Mouse (Mus musculus): ENCODE measurements around the gene Lif.
A peak's percentile ranks its signal among the peaks of the same experiment; 100 is the strongest.

Lif gene

DNA sequence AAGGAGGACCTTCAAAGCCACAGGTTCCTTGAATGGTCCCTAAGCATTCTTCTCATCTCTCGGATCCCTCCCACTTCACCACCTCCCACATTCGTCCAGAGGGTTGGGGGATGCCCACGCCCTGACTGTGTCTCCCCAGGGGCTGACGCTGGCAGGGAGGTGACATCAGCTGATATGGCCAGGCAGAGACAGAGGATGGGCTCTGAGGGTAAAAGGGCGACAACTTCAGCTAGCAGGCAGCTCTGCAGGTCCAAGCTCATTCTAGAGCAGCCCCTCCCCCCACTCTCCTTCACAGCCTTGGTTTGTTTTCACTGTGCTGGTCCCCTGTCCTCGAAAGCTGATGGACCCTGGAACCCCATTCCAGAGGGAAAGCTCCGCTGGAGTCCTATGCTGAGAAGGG is 41.3 kb downstream of the Lif start:
- no peak for DNase-seq (ENCODE audit: low spot score in 2 of 2)

DNA sequence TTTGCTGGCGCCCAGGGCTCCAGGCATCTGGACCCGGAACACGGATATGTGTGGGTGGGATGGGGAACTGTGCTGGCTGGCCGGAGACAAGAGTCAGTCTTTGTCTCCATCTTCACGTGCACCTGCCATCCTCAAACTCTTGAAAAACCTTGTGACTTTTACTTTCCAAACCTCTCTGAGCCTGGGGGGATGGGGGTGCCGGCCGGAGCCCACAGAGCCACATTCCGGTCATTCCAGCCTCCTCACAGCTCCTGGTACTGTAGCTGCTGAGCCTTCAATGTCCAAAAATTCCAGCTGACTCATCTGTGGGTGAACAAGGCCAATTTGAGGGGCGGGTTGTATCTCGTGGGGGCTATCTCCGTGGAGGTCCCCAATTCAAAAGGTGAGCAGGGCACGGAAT is 41.8 kb downstream of the Lif start:
- DNase-seq (ENCODE audit: low spot score in 2 of 2), result peak in 1 of 2 experiments; percentile 31

DNA sequence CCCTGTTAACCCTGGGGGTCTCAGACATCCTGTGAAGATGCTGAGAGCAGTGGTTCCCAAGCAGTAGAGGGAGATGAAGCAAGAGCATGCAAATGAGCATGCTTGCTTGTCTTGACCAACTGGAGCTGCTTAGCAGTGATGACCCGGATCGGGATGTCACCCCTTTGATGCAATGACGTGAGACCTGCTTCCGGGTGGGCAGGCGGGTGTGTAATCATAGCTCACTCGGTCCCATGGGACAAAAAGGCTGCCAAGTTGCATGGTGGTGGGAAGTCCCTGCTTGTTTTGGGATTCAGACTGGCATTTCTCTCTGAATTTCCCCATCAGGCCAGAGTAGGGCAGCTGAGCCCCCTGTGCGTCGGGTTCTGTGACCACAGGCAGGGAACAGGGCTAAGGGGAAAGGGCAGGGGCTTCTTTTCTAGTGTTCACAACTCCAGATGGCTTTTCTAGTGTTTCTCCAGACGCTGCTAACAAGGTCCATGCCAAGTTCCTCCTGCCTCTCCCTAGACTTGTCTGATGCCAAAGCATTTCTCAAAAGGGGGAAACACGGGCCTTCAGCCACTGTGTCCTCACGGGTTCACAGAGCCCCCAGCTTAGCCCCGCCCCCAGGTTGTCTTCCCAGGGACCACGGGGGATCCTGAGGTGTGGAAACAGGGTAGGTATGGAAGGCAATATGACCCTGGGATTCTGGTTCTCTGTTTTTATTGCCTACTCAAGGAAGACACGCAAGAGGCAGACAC is 42.5 kb downstream of the Lif start:
- DNase-seq (ENCODE audit: low spot score in 2 of 2), result peak; percentile 76 to 81

- peak in 1 of 2 experiments; percentile 44 for DNase-seq (ENCODE audit: low spot score in 2 of 2)
Observed at GRCm38 (mm10) chr11:4300683-4301082, 43.3 kb downstream of the Lif start.

DNA sequence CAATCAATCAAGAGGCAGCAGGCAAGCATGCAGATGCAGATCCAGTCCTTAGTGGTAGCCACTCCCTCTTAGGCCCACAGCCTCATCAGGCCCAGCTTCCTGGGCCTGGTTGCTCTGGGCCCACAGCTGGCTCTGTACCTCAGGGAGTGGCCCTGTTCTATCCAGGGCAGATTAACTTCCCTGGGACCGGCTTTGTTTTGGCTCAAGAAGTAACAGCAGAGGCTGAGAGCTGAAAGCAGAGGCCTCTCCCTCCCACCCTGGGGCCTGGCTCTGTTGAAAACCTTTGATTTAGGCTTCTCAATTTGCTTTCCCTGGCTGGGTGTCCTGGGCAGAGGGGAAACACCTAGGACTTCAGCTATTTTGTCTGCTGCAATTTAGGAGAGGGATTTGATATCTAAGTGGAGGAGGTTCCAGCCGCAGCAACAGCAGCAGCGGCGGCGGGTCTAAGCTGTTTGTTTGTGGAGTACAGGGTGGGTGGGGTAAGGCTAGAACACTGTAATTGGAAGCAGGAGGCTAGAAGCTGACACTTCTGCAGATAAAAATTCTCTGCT is 45.1 kb downstream of the Lif start:
- DNase-seq (ENCODE audit: low spot score in 2 of 2), result peak; percentile 63 to 70

DNA sequence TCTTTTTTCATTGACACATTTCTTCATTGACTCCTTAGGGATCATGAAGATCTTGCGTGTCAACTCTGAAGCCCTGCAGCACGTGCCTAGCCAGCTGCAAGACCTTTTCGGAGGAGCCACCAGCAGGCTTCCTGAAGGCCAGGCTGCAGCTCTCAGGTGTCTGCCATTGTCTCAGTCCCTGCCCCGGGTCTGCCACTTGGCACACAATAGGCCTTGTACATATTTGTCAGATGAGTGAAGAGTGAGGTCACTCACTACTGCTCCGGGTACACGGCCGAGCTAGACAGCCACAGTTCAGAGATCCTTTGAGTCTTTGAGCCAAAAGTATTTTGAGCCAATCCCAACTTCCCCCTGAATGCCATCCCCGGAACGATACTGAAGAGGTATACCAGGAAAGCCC is 45.7 kb downstream of the Lif start:
- peak in 1 of 2 experiments; percentile 59 for DNase-seq (ENCODE audit: low spot score in 2 of 2)

- no peak for DNase-seq (ENCODE audit: low spot score in 2 of 2)
Observed at GRCm38 (mm10) chr11:4304203-4304602, 46.8 kb downstream of the Lif start.

- no peak for DNase-seq (ENCODE audit: low spot score in 2 of 2)
Observed at GRCm38 (mm10) chr11:4305090-4305489, 47.7 kb downstream of the Lif start.

DNA sequence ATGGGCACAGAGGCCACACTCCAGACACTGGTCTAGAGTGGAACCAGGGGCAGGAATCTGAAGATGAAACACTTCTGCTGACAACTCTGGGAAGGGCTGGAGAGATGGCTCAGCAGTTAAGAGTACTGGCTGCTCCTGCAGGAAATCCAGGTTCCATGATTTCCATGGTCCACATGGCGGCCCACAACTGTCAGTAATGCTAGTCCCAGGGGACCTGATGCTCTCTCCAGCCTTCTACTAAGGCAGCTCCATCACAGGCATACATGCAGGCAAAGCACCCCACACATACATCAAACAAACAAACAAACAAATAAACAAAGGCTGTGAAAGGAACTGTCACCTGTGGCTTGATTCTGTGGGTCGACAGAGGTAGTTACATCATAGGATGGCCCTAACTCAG is 48.7 kb downstream of the Lif start:
- DNase-seq (ENCODE audit: low spot score in 2 of 2), result no peak

- peak in 1 of 2 experiments; percentile 41 for DNase-seq (ENCODE audit: low spot score in 2 of 2)
Observed at GRCm38 (mm10) chr11:4308060-4308513, 50.7 kb downstream of the Lif start.

DNA sequence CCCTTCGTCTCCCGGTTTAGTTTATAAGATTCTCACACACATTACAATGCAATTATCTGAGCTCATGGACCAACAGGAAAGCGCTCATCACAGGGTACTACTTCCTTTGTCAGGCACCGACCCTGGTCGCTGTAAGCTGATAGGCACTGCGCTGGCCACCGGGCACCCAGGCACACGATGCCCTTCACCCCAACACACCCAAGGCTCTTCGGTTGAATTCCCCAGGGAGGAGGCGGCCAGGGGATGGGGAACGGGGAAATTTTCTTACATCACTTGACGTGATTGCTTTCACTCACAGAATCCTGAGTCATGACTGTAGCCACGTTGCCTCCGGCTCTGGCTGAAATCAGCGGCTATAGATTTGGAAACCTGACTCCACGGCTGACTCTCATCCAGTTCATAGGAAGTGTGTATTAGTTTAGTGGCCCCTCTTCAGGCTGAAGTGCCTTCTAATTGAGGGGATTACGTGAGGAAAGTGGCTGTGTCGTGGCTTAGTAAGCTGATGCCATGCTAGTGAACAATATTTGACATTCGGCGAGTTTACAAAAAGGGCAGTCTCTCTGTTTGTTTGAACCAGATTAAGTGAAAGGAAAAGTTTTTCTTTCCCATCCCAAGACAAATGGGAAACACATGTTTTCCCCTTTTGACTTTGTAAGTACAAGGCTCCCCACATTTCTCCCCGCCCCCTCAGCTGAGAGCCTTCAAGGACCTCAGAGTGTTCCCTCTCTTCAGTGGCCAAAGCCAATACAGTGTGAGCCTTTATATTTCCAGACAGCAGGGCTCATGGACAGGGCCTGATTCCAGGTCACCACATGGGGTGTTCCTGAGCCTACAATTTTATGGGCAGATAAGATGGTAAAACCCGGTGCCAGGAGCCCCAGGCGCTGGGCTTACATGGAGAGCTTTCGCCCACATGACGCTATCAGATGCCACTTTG is 51.4 kb downstream of the Lif start:
- DNase-seq (ENCODE audit: low spot score in 2 of 2), result peak; percentile 30 to 60

DNA sequence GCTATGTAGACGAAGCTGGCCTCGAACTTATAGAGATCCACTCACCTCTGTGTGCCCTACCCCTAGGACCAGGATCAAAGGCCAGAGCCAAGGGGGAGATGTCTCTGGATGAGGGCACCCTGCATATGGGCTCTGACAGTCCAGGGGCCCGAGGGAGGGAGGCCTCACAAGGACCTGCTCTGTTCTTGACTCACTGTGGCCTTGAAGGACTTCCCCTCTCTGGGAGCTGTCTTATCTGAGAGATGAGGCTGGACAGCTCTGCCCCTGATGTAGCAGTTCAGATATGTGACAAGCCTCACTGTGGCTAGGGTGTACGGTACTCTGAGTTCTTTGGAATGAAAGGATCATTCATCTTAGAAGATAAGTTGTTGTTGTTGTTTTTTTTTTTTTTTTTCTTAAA is 52.3 kb downstream of the Lif start:
- no peak for DNase-seq (ENCODE audit: low spot score in 2 of 2)

DNA sequence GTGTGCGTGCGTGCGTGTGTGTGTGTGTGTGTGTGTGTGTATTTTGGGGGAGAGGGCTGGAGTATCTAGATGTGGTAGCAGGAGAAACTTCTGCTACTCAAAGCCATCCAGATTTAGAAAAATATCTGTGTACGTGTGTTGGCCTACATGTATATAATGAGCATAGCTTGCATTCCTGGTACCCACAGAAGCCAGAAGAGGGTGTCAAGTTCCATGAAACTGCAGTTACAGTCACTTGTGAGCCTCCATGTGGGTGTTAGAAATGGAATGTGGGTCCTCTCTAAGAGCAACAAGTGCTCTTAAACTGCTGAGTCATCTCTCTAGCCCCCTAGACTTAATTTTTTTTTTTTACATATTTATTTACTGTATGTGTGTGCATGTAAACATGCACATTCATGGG is 53.0 kb downstream of the Lif start:
- DNase-seq (ENCODE audit: low spot score in 2 of 2), result no peak

GRCm38 (mm10) chr11:4312180-4312579 is 54.8 kb downstream of the Lif start:
- no peak for DNase-seq (ENCODE audit: low spot score in 2 of 2)

DNA sequence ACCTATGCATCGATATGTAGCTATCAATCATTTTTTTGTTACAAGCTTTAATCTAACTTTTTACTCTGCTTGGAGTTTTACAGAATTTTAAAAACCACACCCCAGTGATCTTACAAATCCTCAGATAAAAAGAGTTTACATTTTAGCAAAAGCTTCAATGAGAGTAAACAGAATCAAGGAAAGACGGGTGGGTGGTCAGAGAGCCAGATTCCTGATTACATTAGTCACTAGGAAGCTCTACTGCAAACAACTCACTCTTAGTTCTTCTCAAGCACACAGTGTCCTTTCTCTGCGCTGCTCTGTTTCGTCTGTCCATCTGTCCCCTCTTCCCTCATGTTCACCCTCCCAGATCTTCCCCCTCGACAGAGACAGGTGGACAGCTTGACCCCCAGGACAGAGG is 59.9 kb downstream of the Lif start:
- no peak for DNase-seq (ENCODE audit: low spot score in 2 of 2)

DNA sequence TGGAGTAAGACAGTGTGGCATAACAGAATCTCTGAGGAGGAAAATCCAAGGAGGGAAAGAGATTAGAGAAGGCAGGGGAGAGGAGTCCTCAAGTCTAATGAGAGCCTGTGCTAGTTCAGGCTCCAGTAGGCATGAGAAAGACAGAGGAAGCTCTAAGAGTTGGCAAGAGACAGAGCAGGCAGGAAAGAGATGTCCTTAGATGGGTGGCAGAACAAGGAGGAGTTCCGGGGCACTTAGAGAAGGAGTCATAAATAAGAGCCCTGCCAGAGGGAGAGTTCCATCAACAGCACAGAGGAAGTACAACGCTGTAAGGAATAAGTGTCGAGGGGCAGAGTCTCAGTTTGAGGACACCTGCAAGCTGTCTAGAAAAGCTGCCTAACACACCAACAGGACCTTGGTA is 60.7 kb downstream of the Lif start:
- DNase-seq (ENCODE audit: low spot score in 2 of 2), result no peak

DNA sequence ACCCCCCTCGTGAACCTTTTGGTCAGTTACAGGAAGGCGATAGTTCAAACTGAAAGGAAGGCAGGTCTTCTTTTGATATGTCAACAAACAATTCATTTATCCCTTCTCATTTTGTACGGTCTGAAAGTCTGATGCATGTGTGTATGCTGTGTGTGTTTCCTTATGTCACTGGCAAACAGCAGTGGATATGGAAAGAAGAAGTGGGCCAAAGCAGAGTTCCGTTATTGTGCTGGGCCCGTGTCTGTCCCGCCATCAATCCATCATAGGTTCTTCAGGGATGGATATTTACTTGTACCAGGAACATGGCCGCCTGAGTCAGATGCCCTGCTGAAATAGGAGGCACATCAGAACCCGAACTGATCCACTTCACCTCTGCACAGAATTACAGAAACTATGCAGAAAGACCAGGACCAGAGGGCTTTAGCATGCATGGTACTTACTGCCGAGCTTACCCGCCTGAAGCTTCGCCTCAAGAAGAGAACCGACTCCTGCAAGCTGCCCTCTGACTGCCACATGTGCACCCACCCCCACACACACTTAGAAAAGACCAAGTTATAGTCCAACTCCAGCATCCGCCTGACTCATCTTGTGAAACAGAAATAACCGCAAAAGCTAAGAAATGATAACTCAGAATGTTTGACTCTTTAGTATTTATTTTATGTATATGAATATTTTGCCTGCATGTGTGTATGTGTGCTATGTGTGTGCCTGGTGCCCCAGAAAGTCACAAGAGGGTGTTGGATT is 62.0 kb downstream of the Lif start:
- DNase-seq (ENCODE audit: low spot score in 2 of 2), result no peak

GRCm38 (mm10) chr11:4320876-4321275 is 63.5 kb downstream of the Lif start:
- DNase-seq (ENCODE audit: low spot score in 2 of 2), result no peak
